Mouse (Mus musculus) brain, adult 2 months (tissue): Measurements from ENCODE around the gene Mllt1.

Source experiments
- DNase-seq: peaks from one replicate; pipeline ENCODE4 v3.0.0; 2011; ENCODE audit warnings: low read depth, low spot score

The Mllt1 gene

DNA sequence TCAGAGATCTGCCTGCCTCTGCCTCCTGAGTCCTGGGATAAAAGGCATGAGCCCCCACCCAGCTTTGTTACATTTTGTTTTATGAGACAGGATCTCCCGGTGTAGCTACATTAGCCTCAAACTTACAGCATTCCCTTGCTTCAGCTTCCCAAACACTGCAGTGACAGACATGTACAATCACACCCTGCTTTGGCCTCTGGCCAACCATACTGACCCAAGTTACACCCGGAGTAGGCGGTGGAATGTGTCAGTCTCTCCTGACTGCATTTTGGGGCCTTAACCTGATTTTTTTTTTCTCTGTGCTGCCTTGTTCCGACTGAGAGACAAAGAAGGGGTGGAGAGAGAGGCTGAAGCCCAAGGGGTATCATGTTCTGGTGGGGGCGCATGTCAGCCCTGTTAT, 50.9 kb downstream of the Mllt1 start:
- DNase-seq: no peak

DNA sequence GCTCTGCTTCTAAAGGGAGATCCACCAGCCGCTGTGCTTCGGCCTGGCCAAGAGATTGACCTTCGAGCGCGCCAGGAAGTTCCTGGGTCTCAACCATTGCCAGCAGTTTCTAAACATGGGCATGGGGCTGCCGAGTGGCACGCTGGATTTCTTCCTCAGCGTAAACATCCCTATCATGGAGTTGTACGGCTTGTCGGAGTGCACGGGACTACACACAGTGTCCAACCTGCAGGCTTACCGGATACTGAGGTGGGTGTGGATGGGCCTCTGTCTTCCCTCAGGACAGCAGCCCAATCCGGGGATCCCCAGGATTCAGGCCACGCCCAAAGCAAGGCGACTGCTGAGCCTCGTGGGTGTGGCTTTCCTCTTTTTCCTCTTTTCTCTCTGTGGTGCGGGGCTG, 51.6 kb downstream of the Mllt1 start:
- DNase-seq: no peak

DNA sequence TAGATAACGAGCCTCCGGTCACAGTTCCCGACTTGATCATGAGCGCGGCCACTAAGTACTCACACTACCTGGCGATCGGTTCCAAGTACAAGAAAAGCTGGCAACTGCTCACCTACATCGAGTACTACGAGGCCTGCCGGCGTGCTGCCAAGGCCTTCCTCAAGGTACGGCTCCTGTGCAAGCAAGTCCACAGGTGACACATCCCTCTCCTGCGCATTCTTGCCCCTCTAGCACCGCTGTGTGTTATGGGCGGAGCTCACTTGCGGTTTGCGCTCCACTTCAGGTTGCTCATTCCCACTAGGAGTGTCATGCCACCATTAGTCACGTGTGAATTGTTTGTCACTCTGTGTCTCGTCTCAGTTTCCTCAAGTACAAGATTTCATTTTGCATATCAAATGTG, 57.8 kb downstream of the Mllt1 start:
- no peak for DNase-seq

DNA sequence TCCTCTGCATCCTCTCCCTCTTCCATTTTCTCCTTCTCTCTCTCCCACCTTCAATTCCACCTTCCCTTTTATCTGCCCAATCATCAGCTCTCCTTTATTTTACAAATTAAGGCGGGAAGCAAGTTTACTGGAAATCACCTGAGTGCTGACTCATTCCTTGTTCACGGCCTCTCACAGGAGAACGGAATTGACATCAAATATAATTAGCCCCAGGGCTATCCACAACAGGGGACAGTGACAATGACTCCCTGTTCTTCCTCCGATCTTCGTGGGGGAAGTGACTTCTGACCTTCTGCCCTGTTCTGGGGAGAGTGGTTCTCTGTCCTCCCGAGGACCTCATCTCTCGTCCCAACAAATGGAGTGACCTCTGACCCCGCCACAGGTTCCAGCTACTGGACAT, 58.2 kb downstream of the Mllt1 start:
- DNase-seq: no peak

DNA sequence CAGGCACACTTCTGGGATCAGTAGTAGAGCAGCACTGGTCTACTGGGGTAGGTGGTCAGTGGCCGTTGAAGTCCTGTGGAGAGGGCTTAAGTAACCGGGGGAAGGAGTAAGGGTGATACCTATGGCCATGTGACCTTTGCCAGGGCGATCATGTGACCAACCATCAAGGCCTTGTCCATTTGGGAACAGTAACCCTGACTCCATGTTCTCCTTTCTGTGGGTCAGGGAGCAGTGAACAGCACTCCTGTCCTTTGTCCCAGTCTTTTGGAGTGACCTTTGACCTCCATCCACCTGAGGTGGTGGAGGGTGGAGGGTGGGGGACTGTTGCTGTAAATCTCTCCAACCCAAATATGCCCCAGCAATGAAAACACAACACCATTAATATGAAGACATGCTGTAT, 58.8 kb downstream of the Mllt1 start:
- DNase-seq: no peak

DNA sequence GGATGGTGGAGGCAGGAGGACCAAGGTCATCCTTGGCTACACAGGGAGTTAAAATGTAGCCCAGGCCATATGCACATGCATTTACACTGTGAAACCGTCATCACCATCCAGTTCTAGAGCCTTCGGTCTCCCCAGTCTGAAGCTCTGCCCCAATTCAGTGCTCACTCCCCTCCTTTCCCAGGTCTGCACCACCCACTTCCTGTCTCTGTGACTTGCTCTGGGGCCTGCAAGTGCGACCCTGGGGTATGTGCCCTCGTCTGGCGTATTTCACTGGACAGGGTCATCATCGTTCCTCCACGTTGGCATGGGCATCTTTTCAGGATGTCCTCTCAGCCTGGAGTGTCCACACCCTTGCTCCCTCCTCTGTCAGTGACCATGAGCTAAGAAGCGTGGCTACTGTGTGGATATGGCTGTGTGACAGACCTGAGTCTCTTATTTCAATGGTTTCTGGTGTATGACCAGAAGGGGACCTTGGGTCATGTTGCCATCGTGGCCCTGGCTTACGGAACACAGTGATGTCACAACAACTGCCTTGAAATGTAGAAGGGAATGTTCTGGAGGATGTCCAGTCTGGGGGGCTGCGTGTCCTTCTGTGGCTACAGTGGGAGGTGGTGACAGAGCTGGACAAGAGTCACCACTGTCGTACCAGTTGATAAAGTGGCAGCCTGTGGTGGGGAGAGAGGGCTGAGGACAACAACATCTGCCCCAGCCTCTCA, 60.1 kb downstream of the Mllt1 start, which contains the start of gene 1700061G19Rik:
Gene 1700061G19Rik, plus strand, starts transcription at position 542 of the 716 bp plus-strand sequence.
- no peak for DNase-seq

DNA sequence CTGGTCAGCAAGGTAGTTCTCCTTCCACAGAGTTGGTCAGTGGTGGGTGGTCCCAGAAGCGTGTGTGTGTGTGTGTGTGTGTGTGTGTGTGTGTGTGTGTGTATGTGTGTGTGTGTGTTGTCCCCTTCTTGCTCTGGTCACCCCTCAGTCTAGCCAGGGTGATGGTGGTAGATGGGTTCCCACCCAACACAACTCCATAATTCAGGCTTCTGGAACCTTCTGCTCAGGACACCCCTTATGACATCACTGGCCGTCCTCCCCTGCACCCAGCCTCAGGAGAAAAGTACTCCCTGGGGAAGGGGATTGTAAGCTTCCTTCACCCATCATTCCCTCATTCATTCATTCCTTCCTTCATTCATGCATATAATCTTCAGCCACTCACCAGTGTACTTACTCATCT, 61.0 kb downstream of the Mllt1 start, which contains the start of gene Acsbg2:
Gene Acsbg2, minus strand, starts transcription at position 211 of the 400 bp plus-strand sequence.
- DNase-seq: no peak

DNA sequence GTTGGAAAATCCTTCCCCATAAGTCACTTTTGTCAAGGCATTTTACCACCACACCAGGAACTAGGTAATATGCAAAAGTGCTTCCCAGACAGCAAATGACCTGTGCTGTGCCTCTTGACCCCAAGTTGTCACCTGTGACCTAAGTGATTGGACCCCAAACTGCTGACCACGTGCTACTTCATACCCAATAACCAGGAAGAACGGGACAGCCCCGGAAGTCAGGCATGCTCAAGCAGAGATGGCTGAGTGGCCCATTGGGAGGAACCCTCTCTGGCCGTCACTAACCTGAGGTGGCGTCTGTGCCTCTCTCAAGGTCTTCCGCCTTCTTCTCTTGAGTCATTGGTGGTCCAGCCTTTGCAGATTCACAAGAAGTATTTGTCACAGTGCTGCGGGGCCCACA, 62.7 kb downstream of the Mllt1 start:
- DNase-seq: no peak

DNA sequence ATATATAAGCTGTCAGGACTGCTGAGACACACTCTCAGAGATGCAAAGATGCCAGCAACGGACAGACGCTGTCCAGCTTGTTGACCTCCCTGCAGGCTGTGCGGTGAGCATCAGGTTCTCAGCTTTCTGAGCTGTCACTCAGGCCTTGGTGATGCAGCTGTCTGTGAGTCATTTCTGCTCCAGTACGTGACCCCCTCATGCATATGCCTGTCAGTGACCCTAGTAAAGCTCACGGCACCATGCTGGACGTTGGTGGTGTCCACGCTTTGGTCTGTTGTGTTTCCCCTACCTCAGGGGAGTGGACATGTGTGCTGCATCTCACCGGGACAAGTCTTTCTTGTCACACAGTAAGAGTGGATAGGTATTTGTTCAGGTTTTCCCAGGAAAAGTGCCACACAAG, 63.4 kb downstream of the Mllt1 start:
- no peak for DNase-seq

DNA sequence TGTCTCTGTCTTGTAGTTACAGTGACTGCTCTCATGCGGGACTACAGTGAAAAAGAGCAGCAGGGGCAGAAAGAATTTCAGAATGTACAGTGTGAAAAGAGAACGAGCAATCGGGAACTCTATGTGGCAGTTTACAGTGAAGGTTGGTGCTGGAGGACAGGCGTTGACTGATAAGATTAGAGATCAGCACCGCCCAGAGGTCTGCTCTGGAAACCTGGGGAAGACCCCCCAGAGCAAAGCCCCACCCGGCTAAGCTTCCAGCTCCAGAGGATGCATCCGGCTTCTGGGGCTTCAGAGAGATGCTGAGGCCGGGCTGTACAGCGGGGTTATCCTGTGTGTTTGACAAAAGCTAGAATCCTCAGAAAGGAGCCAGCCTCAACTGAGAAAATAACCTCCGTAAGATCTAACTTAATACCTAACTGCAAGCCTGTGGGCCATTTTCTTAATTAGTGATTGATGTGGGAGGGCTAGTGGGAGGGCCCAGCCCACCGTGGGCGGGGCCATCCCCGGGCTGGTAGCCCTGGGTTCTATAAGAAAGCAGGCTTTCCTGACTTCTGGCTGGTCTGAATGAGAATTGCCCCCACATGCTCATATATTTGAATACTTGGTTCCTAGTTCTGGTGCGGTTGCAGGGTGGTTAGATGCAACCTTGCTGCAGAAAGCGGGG, 64.8 kb downstream of the Mllt1 start:
- no peak for DNase-seq

DNA sequence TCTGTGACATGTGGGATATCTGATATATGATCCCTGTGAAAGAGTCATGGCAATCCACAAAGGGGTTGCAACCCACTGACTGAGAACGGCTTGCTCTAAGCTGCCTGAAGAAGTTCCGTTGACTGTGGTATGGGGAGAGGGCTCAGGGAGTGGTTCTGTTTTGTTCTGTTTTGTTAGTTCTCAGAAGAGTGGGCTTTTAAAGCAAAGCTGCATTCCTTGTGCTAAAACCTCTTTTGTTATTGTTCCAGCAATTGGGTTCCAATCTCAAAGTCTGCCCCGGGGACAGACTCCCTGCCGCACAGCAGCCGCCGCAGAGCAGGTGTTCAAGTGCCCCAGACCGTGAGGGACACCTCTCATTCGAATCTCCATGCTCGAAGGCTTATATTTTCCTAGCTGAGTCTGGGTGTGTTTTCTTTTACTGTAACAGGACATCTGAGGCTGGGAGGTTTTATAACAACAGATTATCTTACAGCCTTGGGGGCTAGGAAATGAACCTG, 65.7 kb downstream of the Mllt1 start:
- DNase-seq: no peak

DNA sequence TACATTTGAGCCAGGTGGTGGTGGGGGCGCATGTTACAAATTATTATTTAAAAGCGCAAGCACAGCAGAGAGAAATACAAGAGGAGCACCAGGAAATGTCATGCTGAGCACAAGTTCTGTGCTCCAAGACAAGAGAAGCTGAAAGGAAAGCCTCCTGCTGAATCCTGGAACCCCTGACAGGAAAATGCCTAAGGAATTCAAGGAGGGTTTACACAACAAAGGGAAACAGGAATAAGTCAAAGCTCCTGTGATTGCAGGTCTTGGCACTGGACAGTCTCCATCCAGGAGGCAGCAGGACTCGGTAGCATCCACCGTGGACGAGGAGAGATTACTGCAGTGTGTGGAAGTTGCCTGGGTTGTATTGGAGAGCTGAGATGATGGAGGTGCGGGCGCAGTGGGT, 69.1 kb downstream of the Mllt1 start:
- no peak for DNase-seq

DNA sequence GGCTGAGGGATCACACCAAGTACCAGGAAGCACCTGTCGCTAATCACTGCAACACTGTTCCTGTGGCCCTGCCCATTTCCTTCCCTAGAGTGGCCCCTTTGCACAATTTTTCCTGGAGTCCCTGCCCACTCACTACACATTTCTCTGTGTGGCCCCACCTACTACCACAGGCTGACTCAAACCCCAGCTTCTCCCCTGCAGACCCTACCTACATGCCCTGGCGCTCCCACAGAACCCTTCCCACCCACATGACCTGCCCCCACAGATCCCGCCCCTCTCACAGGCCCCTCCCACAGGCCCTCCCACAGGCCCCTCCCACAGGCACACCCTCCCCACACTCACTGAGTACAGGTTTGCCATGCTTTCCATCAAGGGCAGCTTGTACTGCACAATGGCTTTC, 74.0 kb downstream of the Mllt1 start:
- no peak for DNase-seq

DNA sequence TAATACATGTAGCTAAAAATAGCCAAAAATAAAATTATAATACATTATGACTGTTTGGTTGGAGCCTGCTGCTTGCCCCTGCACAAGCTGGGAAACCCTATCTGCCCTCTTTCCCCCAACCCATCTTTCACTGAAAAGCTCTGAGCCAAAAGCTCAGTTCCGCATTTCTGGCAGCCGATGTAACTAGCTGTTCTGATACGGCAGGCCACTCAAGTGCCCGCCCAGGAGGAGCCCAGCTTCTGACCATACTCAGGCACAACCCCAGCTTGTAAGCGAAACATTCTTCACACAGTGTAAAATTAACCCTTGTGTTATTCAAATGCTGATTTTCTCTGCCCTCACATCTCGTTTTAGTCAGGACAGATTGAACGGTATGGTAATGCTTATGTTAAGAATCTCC, 76.3 kb downstream of the Mllt1 start:
- no peak for DNase-seq

DNA sequence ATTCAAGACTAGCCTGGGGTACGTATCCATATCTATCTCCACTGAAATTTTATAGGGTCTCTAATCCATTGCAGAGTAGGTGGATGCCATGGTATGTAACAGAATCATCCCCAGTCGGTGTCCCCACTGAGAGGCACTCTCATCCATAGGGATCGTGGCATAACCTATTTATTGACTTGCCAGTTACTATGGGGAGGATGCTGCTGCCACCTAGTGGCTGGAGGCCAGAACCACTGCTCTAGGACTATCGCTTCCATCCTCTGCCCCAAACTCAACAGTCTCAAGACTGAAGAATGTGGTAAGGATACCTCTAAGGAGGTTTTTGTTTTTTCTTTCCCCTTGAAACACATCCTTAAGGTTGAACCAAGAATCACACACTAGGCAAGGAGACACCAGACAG, 77.0 kb downstream of the Mllt1 start:
- DNase-seq: peak; percentile 60

DNA sequence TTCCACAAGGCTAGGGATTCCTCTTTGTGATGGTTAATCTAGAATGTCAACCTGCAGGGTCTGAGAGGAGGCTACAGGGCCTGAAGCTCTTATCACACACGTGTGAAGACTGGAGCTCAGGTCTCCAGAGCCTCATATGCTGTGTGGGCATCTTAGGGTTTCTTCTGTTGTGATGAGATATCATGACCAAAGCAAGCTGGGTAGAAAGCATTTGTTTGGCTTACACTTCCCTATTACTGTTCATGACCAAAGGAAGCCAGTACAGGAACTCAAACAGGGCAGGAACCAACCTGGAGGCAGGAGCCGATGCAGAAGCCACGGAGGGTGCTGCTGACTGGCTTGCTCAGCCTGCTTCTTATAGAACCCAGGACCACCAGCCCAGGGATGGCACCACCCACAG, 79.8 kb downstream of the Mllt1 start:
- DNase-seq: no peak

DNA sequence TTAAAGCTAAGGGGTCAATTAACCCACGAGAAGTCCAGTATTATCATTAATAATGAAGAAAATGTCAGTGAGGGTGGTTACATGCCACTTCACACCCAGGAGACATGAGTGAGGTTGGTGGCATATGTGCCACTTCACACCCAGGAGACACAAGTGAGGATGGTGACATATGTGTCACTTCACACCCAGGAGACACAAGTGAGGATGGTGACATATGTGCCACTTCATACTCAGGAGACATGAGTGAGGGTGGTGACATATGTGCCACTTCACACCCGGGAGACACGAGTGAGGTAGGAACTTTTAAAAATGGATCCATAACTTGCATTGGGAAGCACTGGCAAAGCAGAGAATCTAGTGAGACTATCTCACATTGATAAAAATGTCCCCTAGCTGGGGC, 84.0 kb downstream of the Mllt1 start:
- peak; percentile 10 for DNase-seq

DNA sequence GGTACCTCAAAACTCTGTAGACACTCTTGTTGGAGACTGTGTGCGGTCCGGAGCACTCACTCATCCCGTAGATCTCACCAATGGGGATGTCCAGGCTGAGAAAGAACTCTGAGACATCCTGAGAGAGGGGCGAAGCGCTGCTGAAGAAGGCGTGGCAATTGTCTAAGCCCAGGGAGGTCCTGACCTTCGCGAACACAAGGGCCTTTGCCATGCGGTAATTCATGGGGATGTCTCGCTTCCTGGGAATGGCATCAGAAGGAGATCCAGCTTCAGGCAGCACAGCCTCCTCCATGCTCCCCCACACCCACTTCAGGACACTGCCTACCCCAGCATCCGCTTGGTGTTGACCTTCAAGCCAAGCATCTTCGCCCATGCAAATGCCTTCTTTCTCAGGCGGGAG, 85.5 kb downstream of the Mllt1 start:
- DNase-seq: no peak

DNA sequence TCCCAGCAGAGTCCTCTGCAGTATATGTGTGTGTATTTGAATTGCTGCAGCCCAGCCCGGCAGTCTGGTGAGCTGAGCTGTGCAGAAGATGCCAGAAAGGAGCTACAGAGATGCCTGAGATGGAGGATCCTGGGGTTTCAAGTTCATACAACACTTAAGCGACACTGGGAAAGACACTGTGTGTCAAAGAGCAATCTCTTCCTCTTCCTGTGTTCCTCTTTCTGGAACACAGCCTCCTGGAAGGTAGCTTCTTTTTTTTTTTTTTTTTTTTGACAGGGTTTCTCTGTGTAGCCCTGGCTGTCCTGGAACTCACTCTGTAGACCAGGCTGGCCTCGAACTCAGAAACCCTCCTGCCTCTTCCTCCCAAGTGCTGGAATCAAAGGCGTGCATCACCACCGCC, 86.4 kb downstream of the Mllt1 start:
- no peak for DNase-seq

DNA sequence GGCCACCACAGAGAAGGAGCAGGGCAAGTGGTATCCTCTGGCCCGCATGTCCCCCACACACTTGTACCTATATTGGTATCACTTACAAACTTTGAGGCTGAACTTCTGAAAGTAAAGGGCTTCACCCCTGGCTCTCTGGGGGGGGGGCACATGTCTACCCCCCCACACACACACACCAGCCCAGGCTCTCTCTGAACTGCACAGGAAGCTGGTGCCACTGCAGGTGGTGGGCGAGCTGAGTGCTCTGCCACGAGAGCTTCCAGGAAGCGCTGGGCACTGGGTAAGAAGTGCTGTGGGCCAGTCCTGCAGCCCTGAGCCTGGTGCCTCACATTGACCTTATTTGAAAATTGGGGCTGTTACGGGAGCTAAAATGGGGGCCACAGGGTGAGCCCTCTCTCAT, 91.5 kb downstream of the Mllt1 start:
- DNase-seq: no peak
